ENCODE assay signal across 13 mouse cellular contexts in genomic region chr8:70268311-70268710, GRCm38 (mm10). TPM values are rescaled to one million over a fixed set of nuclear protein-coding genes. Genes with fewer than 3 reads are reported as not detected.
A peak's percentile ranks its signal among the peaks of the same experiment; 100 is the strongest.
DNase-seq lines count a peak whose midpoint lies in the region; ATAC-seq and TF ChIP-seq lines count a peak whose summit lies in the region.
"Had no signal": no experiment of that assay in that cellular context is flagged by ENCODE, and none has a peak within 500 bp of the region (broad histone marks: within the 10 kb centered on the region; RNA-seq: fewer than 3 reads in every experiment).

No protein-coding gene starts in this region.

- H3K9ac ChIP-seq in forebrain, embryonic 14.5 days (ENCODE audit: low read length), result no peak overlapping the region
- H3K9ac ChIP-seq in liver, embryonic 12.5 days, result no peak overlapping the region
- no peak overlapping the region for H3K9ac ChIP-seq in liver, postnatal 0 days (replicated peaks)
- H3K9ac ChIP-seq in liver, embryonic 13.5 days, result peak overlapping the region; percentile 26; the same call in 1 of the 2 replicates
- H3K9ac ChIP-seq: lung, embryonic 14.5 days; stomach, embryonic 15.5 days had no signal

- peaks cover 41% of the 10 kb centered on the region for H3K4me1 ChIP-seq in forebrain, embryonic 10.5 days
- no peaks in the 10 kb centered on the region for H3K4me1 ChIP-seq in forebrain, embryonic 14.5 days (ENCODE audit: control insufficient read depth, insufficient read depth, low read length)
- peaks cover 50% of the 10 kb centered on the region for H3K4me1 ChIP-seq in liver, embryonic 12.5 days
- H3K4me1 ChIP-seq in liver, postnatal 0 days (ENCODE audit: insufficient read depth), result peaks cover 24% of the 10 kb centered on the region
- peaks cover 57% of the 10 kb centered on the region for H3K4me1 ChIP-seq in liver, embryonic 13.5 days (replicated peaks)
- H3K4me1 ChIP-seq: stomach, embryonic 15.5 days had no signal

- no peak overlapping the region for H3K4me2 ChIP-seq in forebrain, embryonic 14.5 days (ENCODE audit: low read length)
- H3K4me2 ChIP-seq in liver, embryonic 12.5 days, result no peak overlapping the region
- no peak overlapping the region for H3K4me2 ChIP-seq in liver, postnatal 0 days (ENCODE audit: low read depth, low read length)
- no peak overlapping the region; the same call in 1 of the 2 replicates for H3K4me2 ChIP-seq in liver, embryonic 13.5 days
- H3K4me2 ChIP-seq: lung, embryonic 14.5 days; stomach, embryonic 15.5 days had no signal

- no peak overlapping the region for H3K4me3 ChIP-seq in forebrain, embryonic 10.5 days
- no peak overlapping the region for H3K4me3 ChIP-seq in forebrain, embryonic 14.5 days (ENCODE audit: low read depth, low read length)
- H3K4me3 ChIP-seq in liver, embryonic 12.5 days, result no peak overlapping the region
- H3K4me3 ChIP-seq in liver, postnatal 0 days (ENCODE audit: low read depth, low read length), result no peak overlapping the region
- H3K4me3 ChIP-seq in liver, embryonic 13.5 days (replicated peaks), result no peak overlapping the region
- H3K4me3 ChIP-seq: heart, adult 2 months; stomach, embryonic 15.5 days had no signal

- no peak for TF ChIP-seq CTCF in liver, postnatal 0 days (IDR thresholded peaks at IDR 0.05; ENCODE audit: low read depth)

- no peaks in the 10 kb centered on the region for H3K27me3 ChIP-seq in forebrain, embryonic 10.5 days (ENCODE audit: poor library complexity, severe bottlenecking)
- no peaks in the 10 kb centered on the region for H3K27me3 ChIP-seq in forebrain, embryonic 14.5 days (replicated peaks; ENCODE audit: control insufficient read depth, insufficient read depth, low read length)
- no peaks in the 10 kb centered on the region for H3K27me3 ChIP-seq in liver, embryonic 12.5 days (replicated peaks)
- no peaks in the 10 kb centered on the region for H3K27me3 ChIP-seq in liver, postnatal 0 days (ENCODE audit: insufficient read depth, low read length)
- no peaks in the 10 kb centered on the region for H3K27me3 ChIP-seq in liver, embryonic 13.5 days
- H3K27me3 ChIP-seq: stomach, embryonic 15.5 days had no signal

- TF ChIP-seq EP300 in liver, postnatal 0 days (IDR thresholded peaks at IDR 0.05; ENCODE audit: low read depth), result no peak

- peak overlapping the region; percentile 11; the same call in 1 of the 2 replicates for H3K27ac ChIP-seq in forebrain, embryonic 10.5 days
- H3K27ac ChIP-seq in forebrain, embryonic 14.5 days (ENCODE audit: low read depth, low read length), result no peak overlapping the region
- H3K27ac ChIP-seq in liver, embryonic 12.5 days, result peak overlapping the region; percentile 47; the same call in 1 of the 2 replicates
- no peak overlapping the region for H3K27ac ChIP-seq in liver, postnatal 0 days (ENCODE audit: low read depth)
- H3K27ac ChIP-seq in liver, embryonic 13.5 days, result peak overlapping the region; percentile 58
- H3K27ac ChIP-seq: heart, adult 2 months; stomach, embryonic 15.5 days had no signal

- no peak for ATAC-seq in forebrain, embryonic 14.5 days
- ATAC-seq in liver, embryonic 12.5 days, result no peak
- no peak for ATAC-seq in liver, postnatal 0 days
- peak; percentile 29; the same call in 1 of the 2 replicates for ATAC-seq in liver, embryonic 13.5 days (ENCODE audit: low read depth)

- 40% methylated on average over 5 of the region's 5 CpGs for WGBS in forebrain, embryonic 10.5 days
- WGBS in forebrain, embryonic 14.5 days, result 22% methylated on average over 5 of the region's 5 CpGs
- whole genome bisulfite sequencing in liver, embryonic 12.5 days (ENCODE audit: insufficient replicate concordance), result 58% methylated on average over 5 of the region's 5 CpGs
- WGBS in liver, postnatal 0 days (ENCODE audit: insufficient replicate concordance), result 51% methylated on average over 5 of the region's 5 CpGs
- WGBS in liver, embryonic 13.5 days (ENCODE audit: insufficient replicate concordance), result 50% methylated on average over 5 of the region's 5 CpGs

- DNase-seq in forebrain, embryonic 10.5 days (ENCODE audit: extremely low spot score, low spot score), result no peak
- DNase-seq in forebrain, embryonic 14.5 days (ENCODE audit: low spot score), result no peak
- no peak for DNase-seq in liver, postnatal 0 days
- DNase-seq in cerebellum, postnatal 10 days, result peak; percentile 29 to 44
- DNase-seq in liver, embryonic 13.5 days, result no peak
- no peak for DNase-seq in ovary, postnatal 36 days (ENCODE audit: low spot score)
- DNase-seq in Muller cell, postnatal 12 days (ENCODE audit: inconsistent ontology term), result no peak
- DNase-seq: heart, adult 2 months; kidney, postnatal 14 days; thymus, postnatal 4 days had no signal

- no peaks in the 10 kb centered on the region for H3K9me3 ChIP-seq in forebrain, embryonic 10.5 days
- no peaks in the 10 kb centered on the region for H3K9me3 ChIP-seq in forebrain, embryonic 14.5 days (replicated peaks; ENCODE audit: control insufficient read depth, low read length)
- H3K9me3 ChIP-seq in liver, embryonic 12.5 days (replicated peaks), result no peaks in the 10 kb centered on the region
- no peaks in the 10 kb centered on the region for H3K9me3 ChIP-seq in liver, postnatal 0 days (ENCODE audit: low read length)
- no peaks in the 10 kb centered on the region for H3K9me3 ChIP-seq in liver, embryonic 13.5 days (replicated peaks)
- H3K9me3 ChIP-seq: stomach, embryonic 15.5 days had no signal

- peaks cover 38% of the 10 kb centered on the region for H3K36me3 ChIP-seq in forebrain, embryonic 10.5 days (replicated peaks)
- peaks cover 28% of the 10 kb centered on the region for H3K36me3 ChIP-seq in forebrain, embryonic 14.5 days (ENCODE audit: control insufficient read depth, insufficient read depth, low read length)
- H3K36me3 ChIP-seq in liver, embryonic 12.5 days, result peaks cover 28% of the 10 kb centered on the region
- H3K36me3 ChIP-seq in liver, postnatal 0 days (replicated peaks; ENCODE audit: insufficient read depth, low read length), result peaks cover 13% of the 10 kb centered on the region
- peaks cover 20% of the 10 kb centered on the region for H3K36me3 ChIP-seq in liver, embryonic 13.5 days

RNA-seq across cellular contexts. Expression of gene Homer3, which starts 14.3 kb away (rescaled TPM):
- 115 and 120 TPM in 2 replicates for polyA plus RNA-seq in forebrain, embryonic 10.5 days (2016; fragmentation: Nextera tagmentation; extraction: Ambion mirVana)
- polyA plus RNA-seq in forebrain, embryonic 14.5 days (2014; fragmentation: Nextera tagmentation; extraction: Ambion mirVana), result 31.5 and 42.8 TPM in 2 replicates
- polyA plus RNA-seq in liver, embryonic 12.5 days (2016; fragmentation: Nextera tagmentation; extraction: Ambion mirVana), result 19.6 and 21.4 TPM in 2 replicates
- polyA plus RNA-seq in liver, postnatal 0 days (2015; fragmentation: Nextera tagmentation; extraction: Ambion mirVana), result 4.3 and 5.6 TPM in 2 replicates
- polyA plus RNA-seq in liver, embryonic 13.5 days (2015; fragmentation: Nextera tagmentation; extraction: Ambion mirVana), result 8.6 and 9.4 TPM in 2 replicates

RNA-seq across cellular contexts. Expression of gene Ddx49, which starts 34.0 kb away (rescaled TPM):
- 54.9 and 57.2 TPM in 2 replicates for polyA plus RNA-seq in forebrain, embryonic 10.5 days (2016; fragmentation: Nextera tagmentation; extraction: Ambion mirVana)
- polyA plus RNA-seq in forebrain, embryonic 14.5 days (2014; fragmentation: Nextera tagmentation; extraction: Ambion mirVana), result 51.5 and 52.3 TPM in 2 replicates
- polyA plus RNA-seq in liver, embryonic 12.5 days (2016; fragmentation: Nextera tagmentation; extraction: Ambion mirVana), result 37.0 and 40.0 TPM in 2 replicates
- 15.2 and 16.3 TPM in 2 replicates for polyA plus RNA-seq in liver, postnatal 0 days (2015; fragmentation: Nextera tagmentation; extraction: Ambion mirVana)
- polyA plus RNA-seq in liver, embryonic 13.5 days (2015; fragmentation: Nextera tagmentation; extraction: Ambion mirVana), result 32.4 and 34.1 TPM in 2 replicates

RNA-seq across cellular contexts. Expression of gene Cope, which starts 34.0 kb away (rescaled TPM):
- polyA plus RNA-seq in forebrain, embryonic 10.5 days (2016; fragmentation: Nextera tagmentation; extraction: Ambion mirVana), result 286 and 300 TPM in 2 replicates
- 305 and 332 TPM in 2 replicates for polyA plus RNA-seq in forebrain, embryonic 14.5 days (2014; fragmentation: Nextera tagmentation; extraction: Ambion mirVana)
- polyA plus RNA-seq in liver, embryonic 12.5 days (2016; fragmentation: Nextera tagmentation; extraction: Ambion mirVana), result 205 and 212 TPM in 2 replicates
- polyA plus RNA-seq in liver, postnatal 0 days (2015; fragmentation: Nextera tagmentation; extraction: Ambion mirVana), result 162 and 171 TPM in 2 replicates
- polyA plus RNA-seq in liver, embryonic 13.5 days (2015; fragmentation: Nextera tagmentation; extraction: Ambion mirVana), result 170 and 197 TPM in 2 replicates

RNA-seq across cellular contexts. Expression of gene Armc6, which starts 34.0 kb away (rescaled TPM):
- 29.4 and 32.7 TPM in 2 replicates for polyA plus RNA-seq in forebrain, embryonic 10.5 days (2016; fragmentation: Nextera tagmentation; extraction: Ambion mirVana)
- 79.2 and 96.7 TPM in 2 replicates for polyA plus RNA-seq in forebrain, embryonic 14.5 days (2014; fragmentation: Nextera tagmentation; extraction: Ambion mirVana)
- 23.9 and 24.8 TPM in 2 replicates for polyA plus RNA-seq in liver, embryonic 12.5 days (2016; fragmentation: Nextera tagmentation; extraction: Ambion mirVana)
- polyA plus RNA-seq in liver, postnatal 0 days (2015; fragmentation: Nextera tagmentation; extraction: Ambion mirVana), result 5.3 and 6.3 TPM in 2 replicates
- polyA plus RNA-seq in liver, embryonic 13.5 days (2015; fragmentation: Nextera tagmentation; extraction: Ambion mirVana), result 17.4 and 18.9 TPM in 2 replicates

RNA-seq across cellular contexts. Expression of gene Sugp2, which starts 34.3 kb away (rescaled TPM):
- 55.7 and 56.7 TPM in 2 replicates for polyA plus RNA-seq in forebrain, embryonic 10.5 days (2016; fragmentation: Nextera tagmentation; extraction: Ambion mirVana)
- 55.6 and 71.5 TPM in 2 replicates for polyA plus RNA-seq in forebrain, embryonic 14.5 days (2014; fragmentation: Nextera tagmentation; extraction: Ambion mirVana)
- polyA plus RNA-seq in liver, embryonic 12.5 days (2016; fragmentation: Nextera tagmentation; extraction: Ambion mirVana), result 24.4 and 24.7 TPM in 2 replicates
- 7.3 and 8.3 TPM in 2 replicates for polyA plus RNA-seq in liver, postnatal 0 days (2015; fragmentation: Nextera tagmentation; extraction: Ambion mirVana)
- 12.4 and 14.3 TPM in 2 replicates for polyA plus RNA-seq in liver, embryonic 13.5 days (2015; fragmentation: Nextera tagmentation; extraction: Ambion mirVana)

Comparison
In these comparisons a context has a peak if more than half of its experiments do, and no peak if none do; other contexts are left out.
1. H3K27ac ChIP-seq: peak in forebrain, embryonic 10.5 days (single experiment), liver, embryonic 12.5 days (single experiment) and liver, embryonic 13.5 days (single experiment); none in forebrain, embryonic 14.5 days (single experiment) and liver, postnatal 0 days (single experiment).
2. DNase-seq: peak in cerebellum, postnatal 10 days (2 of 2); none in forebrain, embryonic 10.5 days (single experiment), forebrain, embryonic 14.5 days (single experiment), liver, postnatal 0 days (single experiment), liver, embryonic 13.5 days (single experiment), ovary, postnatal 36 days (single experiment) and Muller cell, postnatal 12 days (single experiment).